Mouse (Mus musculus) brain, embryonic 14.5 days (tissue): ENCODE measurements at regions not wholly inside any gene's neighbourhood (a gene's known extent, or its start where the extent isn't known, plus 50 kb on each side); places are given as distances from the start of the nearest gene placed in this dataset.

ENCODE experiments used
- DNase-seq: peaks from one replicate; pipeline ENCODE4 v3.0.0-alpha.2; 2011; ENCODE audit warnings: low read depth
- CTCF ChIP-seq: fragments of 200-500 bp; IDR thresholded peaks from 2 replicates; pipeline ENCODE4 v1.5.1; 2012; ENCODE audit warnings: inconsistent platforms, mild to moderate bottlenecking, moderate library complexity, borderline replicate concordance; ENCODE audit not compliant: insufficient read depth, insufficient read length; ENCODE audit errors: extremely low read depth
- POLR2A ChIP-seq: fragments of 200-500 bp; IDR thresholded peaks from 2 replicates; pipeline ENCODE4 v1.6.1; 2012; ENCODE audit warnings: mild to moderate bottlenecking, inconsistent platforms, borderline replicate concordance; ENCODE audit not compliant: poor library complexity, insufficient read depth, insufficient read length, severe bottlenecking; ENCODE audit errors: extremely low read depth

GRCm38 (mm10) chr2:128432741-128433140, 158.3 kb upstream of the Spdye4c start:
- DNase-seq = no peak
- TF ChIP-seq CTCF (no peak), POLR2A (no peak)

GRCm38 (mm10) chr2:128433553-128434081, 157.4 kb upstream of the Spdye4c start:
- no peak for DNase-seq
- TF ChIP-seq POLR2A (no peak), CTCF (no peak)

GRCm38 (mm10) chr2:128434200-128434977, 156.6 kb upstream of the Spdye4c start:
- TF ChIP-seq CTCF (no peak), POLR2A (no peak)
- no peak for DNase-seq

GRCm38 (mm10) chr2:128436378-128436777, 154.6 kb upstream of the Spdye4c start:
- no peak for DNase-seq
- TF ChIP-seq CTCF (no peak), POLR2A (no peak)

GRCm38 (mm10) chr2:128437698-128438097, 153.3 kb upstream of the Spdye4c start:
- DNase-seq = no peak
- no peak for TF ChIP-seq CTCF
- no peak for TF ChIP-seq POLR2A

GRCm38 (mm10) chr2:128438161-128438822, 152.7 kb upstream of the Spdye4c start:
- no peak for TF ChIP-seq CTCF
- no peak for TF ChIP-seq POLR2A

GRCm38 (mm10) chr2:128438897-128439296, 152.1 kb upstream of the Spdye4c start:
- DNase-seq = no peak
- TF ChIP-seq POLR2A = no peak
- no peak for TF ChIP-seq CTCF

More at GRCm38 (mm10) chr2:128438161-128438822, 152.7 kb upstream of the Spdye4c start:
- DNase-seq = no peak

- TF ChIP-seq POLR2A (no peak), CTCF (no peak)
- DNase-seq = peak; percentile 63
Observed at GRCm38 (mm10) chr2:128444599-128445011, 146.4 kb upstream of the Spdye4c start.

GRCm38 (mm10) chr2:128445443-128445842, 145.6 kb upstream of the Spdye4c start:
- TF ChIP-seq POLR2A (no peak), CTCF (no peak)

GRCm38 (mm10) chr2:128449294-128449693, 141.7 kb upstream of the Spdye4c start:
- TF ChIP-seq POLR2A (no peak), CTCF (no peak)
- DNase-seq = no peak

More at GRCm38 (mm10) chr2:128445443-128445842, 145.6 kb upstream of the Spdye4c start:
- no peak for DNase-seq

- no peak for DNase-seq
- TF ChIP-seq CTCF (no peak), POLR2A (no peak)
Observed at GRCm38 (mm10) chr2:128450045-128450444, 141.0 kb upstream of the Spdye4c start.
